Mouse (Mus musculus) liver, adult (tissue): Measurements from ENCODE around the gene Rtn4rl1.

Source experiments
- GATA4 ChIP-seq: IDR thresholded peaks from 2 replicates; pipeline ENCODE4 v1.6.1; 2014; ENCODE audit warnings: mild to moderate bottlenecking, low read length; ENCODE audit not compliant: insufficient replicate concordance

The Rtn4rl1 gene

DNA sequence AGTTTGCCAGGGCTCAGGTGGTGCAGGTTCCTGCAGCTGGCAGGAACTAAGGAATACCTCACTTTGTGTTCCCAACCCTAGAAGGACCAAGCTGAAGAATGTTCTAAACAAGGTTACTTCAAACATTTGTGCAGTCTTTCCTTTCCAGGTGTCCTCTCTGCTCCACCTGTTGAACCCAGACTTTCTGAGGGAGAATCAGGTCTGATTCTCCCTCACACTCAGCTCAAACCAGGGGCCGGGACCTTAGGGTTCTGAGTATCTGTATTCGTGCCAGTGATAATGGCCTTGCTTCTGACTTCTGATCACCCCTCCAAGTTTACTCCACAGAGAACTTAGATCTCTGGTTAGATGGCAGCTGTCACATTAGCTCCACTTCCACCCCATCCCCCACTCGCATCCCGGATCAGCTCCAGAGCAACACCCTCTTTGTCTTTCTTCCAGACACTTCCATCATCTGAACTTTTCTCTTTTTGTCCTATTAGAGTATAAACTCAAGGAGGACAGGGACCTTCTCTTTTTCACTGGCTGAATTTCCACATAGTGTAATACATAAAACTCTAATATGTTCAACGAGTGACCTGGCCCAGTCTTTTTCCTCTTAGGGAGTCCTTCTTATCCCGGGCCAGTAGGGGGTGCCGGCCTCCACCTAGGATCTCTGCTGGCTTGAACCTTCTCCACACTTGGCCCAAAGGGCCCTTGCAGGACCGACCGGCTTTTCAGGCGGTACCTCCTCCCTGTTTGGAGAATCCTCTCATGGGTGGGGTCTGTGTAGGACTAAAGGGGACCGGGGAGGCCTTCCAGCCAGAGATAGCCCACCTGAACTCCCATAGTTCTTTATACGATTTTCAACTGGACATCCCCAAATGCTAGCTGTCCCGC, 1.0 kb upstream of the Rtn4rl1 start:
- TF ChIP-seq GATA4 = no peak

DNA sequence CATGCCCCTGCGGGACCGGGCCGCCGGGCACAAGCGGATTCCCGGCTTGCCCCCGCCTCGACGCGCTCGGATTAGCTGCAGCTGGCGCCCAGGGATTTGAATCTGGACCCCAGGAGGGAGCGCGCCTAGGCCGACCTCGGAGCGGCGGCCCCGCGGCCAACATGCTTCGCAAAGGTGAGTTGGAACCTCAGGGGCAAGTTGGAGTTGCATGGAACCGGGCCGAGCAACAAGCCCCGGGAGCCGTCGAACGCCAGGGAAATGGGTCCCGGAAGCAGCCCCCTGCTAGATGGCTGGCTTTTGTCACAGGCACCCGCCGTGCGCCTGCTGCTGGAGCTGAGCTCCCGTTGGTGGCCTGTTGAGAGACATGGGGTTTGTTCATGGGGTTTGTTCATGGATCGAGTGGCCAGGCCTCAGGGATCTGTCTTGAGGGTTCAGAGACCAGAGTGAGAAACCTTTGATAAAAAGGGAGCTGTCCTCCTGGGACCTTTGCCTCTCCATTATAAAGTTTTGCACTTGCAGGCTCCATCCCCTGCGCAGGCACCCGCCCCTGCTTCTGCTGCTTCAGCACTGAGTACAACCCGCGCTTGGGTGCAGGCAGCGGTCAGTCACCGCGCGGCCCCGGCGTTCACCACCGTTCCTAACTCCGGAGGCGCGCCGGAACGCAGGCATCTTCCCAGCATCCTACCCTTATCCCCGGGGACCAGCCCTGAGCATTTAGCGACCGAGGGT, 702 bp downstream of the Rtn4rl1 start:
- no peak for TF ChIP-seq GATA4

DNA sequence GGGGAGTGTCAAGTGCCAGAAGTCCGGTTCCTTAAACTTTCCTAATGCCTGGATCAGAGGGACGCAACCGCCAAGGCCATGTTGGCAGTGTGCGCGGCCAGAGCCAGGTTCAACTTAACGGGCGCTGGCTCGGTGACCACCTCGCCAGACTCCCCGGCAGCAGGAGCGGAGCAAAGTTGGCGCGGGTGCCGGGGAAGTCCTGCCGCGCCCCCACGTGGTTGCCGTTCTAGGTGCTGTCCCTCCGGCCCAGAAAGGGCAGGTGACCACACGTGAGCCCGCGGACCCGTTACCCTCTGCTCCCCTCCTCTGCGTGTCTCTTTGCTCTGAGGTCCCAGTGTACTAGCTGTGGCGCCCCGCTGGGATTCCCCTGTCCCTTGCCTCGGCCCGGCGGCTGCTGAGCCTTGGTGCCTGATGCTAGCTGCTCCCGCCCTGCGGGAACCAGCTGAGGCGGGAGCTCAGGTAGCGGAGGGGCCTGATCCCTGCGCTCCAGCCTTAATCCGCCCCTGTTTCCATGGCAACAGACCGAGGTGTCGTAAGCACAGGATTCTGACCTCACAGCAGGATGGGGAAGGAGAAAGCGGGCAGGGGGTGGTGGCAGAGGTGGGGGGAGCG, 1.4 kb downstream of the Rtn4rl1 start:
- TF ChIP-seq GATA4 = no peak

DNA sequence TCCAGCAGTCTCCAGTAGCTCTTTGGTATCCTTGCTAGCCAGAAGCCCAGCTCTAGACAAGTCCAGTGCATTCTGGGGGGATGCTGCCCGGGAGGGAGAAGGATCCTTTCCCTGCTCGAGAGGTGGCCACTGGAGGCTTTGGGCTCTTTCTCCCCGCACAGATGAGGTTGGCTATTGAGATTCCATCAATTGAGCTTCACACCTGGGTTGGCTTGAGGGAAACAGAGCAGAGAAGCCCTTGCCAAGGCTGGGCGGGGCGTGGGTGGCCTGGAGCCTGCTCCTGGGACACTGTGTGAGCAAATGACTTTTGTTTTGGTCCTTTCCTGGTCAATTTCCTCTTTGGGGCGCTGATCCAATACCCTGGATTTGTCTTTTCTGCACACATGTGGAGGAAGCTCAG, 2.5 kb downstream of the Rtn4rl1 start:
- TF ChIP-seq GATA4 = no peak

DNA sequence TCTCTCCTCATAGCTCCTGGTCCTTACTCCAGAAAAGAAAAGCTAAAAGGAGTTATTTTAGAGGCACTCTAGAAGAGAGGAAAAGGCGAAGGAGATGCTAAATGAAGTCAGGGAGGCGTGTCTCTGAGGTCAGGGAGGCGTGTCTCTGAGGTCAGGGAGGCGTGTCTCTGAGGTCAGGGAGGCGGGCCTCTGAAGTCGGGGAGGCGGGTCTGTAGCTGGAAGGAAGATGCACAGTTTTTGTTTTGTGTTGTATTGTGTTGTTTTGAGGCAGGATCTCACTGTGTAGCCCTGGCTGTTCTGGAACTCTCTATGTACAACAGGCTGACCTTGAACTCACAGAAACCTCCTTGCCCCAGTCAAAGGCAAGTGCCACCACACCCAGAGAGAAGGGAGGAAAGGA, 4.4 kb downstream of the Rtn4rl1 start:
- TF ChIP-seq GATA4 = no peak

DNA sequence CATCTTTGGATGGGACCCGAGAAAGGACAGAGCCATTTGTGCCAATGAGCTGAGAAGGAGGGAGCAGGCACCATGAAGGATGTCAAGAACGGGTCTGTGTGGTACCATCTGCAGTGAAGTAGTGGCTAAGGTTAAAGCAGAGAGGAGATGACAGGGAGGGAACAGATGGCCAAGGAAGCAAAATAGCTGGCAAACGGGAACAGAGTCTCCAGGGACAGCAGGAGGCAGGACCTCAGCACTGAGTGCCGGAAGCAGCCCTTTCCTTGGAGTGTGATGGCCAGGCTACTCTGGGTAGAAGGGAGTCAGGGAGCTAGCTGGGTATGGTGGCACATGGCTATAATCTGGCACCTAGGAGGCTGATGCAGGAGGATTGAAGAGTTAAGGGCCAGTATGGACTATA, 5.2 kb downstream of the Rtn4rl1 start:
- no peak for TF ChIP-seq GATA4

DNA sequence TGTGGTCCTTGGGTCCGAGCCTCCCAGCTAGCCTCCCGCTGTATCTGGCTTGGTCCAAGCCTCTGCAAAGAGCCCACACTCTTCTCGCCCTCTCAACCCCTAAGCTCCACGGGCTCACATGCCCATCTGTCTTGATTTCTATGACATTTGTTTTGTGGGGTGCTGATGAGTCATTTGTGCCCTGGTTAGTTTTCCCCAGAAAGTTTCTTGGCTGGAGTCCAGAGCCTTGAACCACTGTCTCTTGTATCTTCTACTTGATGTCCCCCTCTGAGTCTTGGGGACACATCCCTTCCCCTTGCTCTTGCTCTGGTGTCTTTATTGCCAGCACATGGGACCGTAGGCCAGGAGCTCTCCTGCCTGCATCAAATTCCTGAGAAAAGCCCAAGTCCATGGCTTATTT, 6.4 kb downstream of the Rtn4rl1 start:
- TF ChIP-seq GATA4 = no peak

DNA sequence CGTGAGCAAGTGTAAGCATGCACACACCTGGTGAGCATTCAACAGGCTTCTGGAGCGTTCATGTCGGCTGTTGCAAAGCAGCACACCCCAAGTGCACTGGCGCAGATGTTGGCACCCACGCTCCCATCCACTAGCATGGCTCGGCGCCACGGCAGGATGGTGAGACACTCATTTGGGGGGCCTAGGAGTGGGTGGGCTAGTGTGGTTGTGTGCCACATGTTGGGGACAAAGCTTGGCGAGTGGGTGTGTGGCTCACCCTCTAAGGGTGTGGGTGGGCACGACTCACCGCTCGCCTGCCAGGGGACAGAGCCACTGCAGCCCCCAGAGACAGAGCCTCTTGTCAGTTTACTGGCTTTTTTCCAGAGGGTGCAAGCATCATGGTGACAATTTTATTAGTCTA, 7.4 kb downstream of the Rtn4rl1 start:
- TF ChIP-seq GATA4 = no peak

DNA sequence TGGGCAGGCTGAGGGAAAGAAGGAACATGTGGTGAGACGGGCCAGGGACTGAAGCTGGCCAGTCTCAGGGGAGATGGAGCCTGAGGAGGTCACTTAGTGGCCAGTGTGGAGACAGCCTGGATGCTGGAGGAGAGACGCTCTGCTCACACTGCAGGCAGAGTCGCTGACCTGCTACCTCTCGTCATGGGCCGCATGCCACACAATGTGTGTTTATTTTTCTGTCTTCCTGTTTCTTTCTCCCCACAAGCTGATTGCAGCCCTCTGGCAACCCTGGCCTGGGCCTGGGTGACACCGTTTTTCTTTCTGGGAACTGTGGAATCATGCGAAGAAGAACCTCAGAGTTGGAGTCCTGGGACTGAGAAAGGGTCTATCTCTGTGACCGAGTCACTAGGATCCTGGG, 8.1 kb downstream of the Rtn4rl1 start:
- TF ChIP-seq GATA4 = no peak

DNA sequence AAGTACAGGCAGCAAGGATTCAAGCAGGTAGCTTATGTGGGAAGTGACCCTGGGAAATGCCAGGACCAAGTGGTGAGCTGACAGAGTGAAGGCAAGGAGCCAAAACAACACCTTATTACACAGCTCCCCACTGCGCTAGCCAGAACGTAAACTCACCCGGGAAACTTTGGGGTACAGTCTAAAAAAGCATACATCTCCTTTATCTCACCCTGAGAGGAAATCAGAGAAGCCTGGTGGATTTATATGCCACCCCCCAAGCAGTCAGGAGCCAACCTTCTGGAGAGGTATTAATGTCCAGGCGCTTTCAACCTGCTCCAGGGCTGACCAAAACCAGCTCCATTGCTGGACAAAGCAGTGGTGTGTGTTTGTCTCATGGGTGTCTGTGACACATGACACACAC, 10.3 kb downstream of the Rtn4rl1 start:
- TF ChIP-seq GATA4 = no peak

DNA sequence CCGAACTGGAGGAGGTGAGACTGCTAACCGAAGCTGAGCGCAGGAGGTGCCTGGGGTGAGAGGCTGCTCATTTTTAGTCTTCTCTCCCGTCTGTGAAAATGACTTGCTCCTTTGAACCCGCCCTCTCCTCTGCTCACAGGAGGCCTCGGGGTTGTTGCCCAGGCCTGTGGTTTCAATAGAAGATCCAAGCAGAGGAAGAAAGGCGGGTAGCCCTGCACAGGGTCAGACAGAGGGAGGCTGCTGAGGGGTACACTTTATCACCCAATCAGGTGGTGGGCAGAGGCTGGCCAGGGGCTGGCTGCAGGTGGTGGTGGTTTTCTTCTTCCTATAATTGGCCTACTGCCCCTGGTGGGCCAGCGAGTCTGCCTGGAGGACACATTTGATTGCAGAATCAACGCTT, 10.9 kb downstream of the Rtn4rl1 start:
- TF ChIP-seq GATA4 = no peak

DNA sequence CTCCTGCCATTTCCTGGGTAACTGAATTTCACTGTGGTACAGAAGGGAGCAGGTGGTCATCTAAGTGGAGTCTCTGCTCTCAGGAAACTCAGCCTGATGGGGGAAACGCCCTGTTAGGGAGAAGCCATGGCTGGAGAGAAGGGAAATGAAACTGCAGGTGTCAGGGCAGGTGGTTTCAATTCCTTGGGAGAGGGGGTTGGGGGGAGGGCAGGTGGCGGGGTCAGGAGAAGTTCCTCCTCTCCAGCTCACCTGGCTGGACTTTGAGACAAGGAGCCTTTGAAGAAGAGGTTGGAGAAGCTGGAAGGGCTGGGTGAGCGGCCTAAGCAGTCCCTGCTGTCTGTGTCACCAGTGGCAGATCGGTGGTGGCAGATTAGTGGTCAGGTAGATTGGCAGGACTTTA, 12.8 kb downstream of the Rtn4rl1 start:
- TF ChIP-seq GATA4 = no peak

DNA sequence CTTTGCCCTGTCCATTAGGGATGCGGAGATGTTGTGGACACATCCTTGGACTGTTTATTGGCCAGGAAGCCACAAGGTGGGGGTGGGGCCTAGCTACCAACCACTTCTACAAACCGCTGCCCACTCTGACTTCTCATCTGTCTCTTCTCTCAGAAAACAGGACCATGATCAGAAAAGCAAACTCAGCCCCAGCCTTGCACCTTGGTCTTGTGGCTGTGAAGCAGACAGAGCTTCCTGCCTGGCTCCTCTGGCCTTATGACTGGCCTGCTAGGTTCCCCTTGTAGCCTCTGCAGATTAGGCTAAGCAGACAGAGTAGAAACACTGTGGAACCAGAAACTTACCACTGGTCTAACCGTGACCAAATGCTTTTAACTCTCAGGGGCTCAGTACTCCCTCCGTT, 15.8 kb downstream of the Rtn4rl1 start:
- no peak for TF ChIP-seq GATA4

DNA sequence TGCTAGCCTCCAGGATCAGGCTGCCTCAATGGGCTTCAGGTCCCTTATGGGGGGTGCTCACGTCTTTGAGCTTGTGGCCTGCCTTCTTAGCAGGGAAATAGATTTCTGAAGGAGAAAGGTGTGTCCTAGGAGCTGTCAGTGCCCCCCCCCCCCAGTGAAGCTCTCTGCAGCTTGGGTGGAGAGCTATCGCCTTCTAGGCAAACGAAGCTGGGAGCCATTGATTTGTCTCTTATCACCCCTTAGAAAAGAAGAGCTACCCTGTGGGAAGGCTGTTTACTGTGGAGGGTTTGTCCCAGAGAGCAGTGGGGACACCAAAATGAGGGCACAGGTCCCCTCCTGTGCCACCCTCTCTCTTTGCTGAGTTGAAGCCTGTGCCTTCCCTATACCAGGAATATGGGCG, 16.5 kb downstream of the Rtn4rl1 start:
- TF ChIP-seq GATA4 = no peak

DNA sequence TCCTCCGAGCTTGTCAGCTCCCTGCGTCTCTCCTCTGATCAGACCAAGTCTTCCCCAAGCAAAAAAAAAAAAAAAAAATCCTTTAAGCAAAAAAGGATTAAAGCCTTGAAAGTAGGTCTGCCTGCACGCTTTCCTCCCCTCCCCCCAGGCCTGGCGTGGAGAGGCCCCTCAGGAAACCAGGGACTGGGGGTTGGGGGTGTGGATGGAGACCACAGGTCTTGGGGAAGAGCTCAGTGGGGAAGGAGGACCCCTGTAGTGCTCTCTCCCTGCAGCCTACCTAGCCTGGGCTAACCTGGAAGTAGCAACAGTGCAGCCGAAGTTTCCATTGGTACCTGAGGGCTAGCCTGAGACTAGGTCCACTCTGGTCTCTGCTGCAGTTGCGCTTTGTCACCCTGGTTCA, 17.2 kb downstream of the Rtn4rl1 start:
- no peak for TF ChIP-seq GATA4

DNA sequence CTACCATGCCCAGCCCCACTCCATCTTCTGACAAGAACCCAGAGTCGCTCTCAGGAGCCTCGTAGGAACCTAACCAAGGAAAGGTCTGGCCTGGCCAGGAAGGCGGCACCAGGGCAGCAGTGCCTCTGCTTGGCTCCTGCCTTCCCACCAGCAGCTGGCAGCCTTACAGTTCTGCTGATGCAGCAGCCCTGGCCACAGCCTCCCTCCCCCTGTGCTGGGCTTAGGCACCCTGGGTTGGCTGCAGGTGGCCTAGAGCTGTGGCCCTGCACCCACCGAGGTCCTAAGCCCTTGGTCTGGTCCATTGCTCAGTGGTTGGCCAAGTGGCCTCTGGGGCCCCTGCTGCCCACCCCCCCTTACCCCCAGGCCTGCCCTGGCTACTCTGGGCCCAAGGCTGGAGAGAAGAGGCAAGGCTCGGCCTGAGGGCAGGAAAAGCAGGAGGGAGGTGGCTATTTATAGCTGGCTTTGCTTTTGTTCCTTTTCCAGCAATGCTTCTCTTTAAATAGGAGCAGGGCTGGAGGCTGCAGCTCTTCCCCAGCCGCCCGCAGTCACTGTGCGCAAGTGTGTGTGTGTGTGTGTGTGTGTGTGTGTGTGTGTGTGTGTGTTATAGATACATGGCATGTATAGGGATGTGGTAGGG, 18.6 kb downstream of the Rtn4rl1 start:
- no peak for TF ChIP-seq GATA4
